Comparison of ENCODE assay signal across 11 mouse cellular contexts in the genomic region with DNA sequence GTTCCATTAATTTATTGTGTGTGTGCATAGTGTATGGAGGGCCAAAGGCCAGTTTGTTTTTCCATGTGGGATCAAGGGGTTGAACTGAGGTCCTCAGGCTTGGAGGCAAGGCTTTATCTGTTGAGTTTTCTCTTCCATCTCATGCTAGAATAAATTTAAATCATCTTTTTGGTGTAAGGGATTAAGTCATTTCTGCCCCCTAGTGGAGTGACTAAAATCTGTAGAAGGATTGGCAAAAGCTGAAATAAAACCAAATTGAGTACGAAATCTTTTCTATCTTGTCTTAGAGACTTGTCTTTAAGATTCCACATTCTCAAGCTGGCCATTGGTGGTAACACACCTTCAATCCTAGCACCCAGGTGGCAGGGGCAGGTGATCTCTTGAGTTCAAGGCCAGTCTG. TPM values are rescaled to one million over a fixed set of nuclear protein-coding genes. Genes with fewer than 3 reads are reported as not detected.
DNase-seq lines count a peak whose midpoint lies in the region; ATAC-seq and TF ChIP-seq lines count a peak whose summit lies in the region.
"Had no signal": no experiment of that assay in that cellular context is flagged by ENCODE, and none has a peak within 500 bp of the region (broad histone marks: within the 10 kb centered on the region; RNA-seq: fewer than 3 reads in every experiment).

No protein-coding gene starts in this region.

- no peak overlapping the region for H3K4me2 ChIP-seq in liver, postnatal 0 days (ENCODE audit: low read depth, low read length)
- H3K4me2 ChIP-seq in liver, embryonic 11.5 days = no peak overlapping the region
- H3K4me2 ChIP-seq: embryonic facial prominence, embryonic 12.5 days; midbrain, embryonic 13.5 days had no signal

- peak; percentile 36 for DNase-seq in gastrocnemius, adult 18-20 months (ENCODE audit: low spot score)
- no peak for DNase-seq in gastrocnemius, postnatal 4 days (ENCODE audit: low spot score in 2 of 2)
- DNase-seq in liver, postnatal 0 days = no peak
- DNase-seq in liver, embryonic 11.5 days (ENCODE audit: low spot score) = no peak
- peak; percentile 61 for DNase-seq in naive thymus-derived CD4-positive, alpha-beta T cell, adult 2 months (ENCODE audit: low read depth)
- no peak for DNase-seq in right cerebral cortex, adult 2 months (ENCODE audit: low spot score in 2 of 2)
- DNase-seq in neural tube, embryonic 10.5 days (ENCODE audit: extremely low spot score, low spot score) = no peak
- DNase-seq: kidney, postnatal 4 days had no signal

- H3K27me3 ChIP-seq in liver, postnatal 0 days (ENCODE audit: insufficient read depth, low read length) = no peaks in the 10 kb centered on the region
- H3K27me3 ChIP-seq in liver, embryonic 11.5 days (replicated peaks; ENCODE audit: control insufficient read depth, insufficient read depth, low read length) = no peaks in the 10 kb centered on the region
- H3K27me3 ChIP-seq in ES-Bruce4 (ENCODE audit: control insufficient read depth, insufficient read depth, low read length, poor library complexity, severe bottlenecking) = no peaks in the 10 kb centered on the region; the same call in 1 of the 2 replicates
- H3K27me3 ChIP-seq: embryonic facial prominence, embryonic 12.5 days; midbrain, embryonic 13.5 days had no signal

- no peak overlapping the region for H3K27ac ChIP-seq in liver, postnatal 0 days (ENCODE audit: low read depth)
- no peak overlapping the region for H3K27ac ChIP-seq in liver, embryonic 11.5 days (ENCODE audit: low read depth, low read length)
- no peak overlapping the region for H3K27ac ChIP-seq in ES-Bruce4 (ENCODE audit: insufficient read depth, low read length)
- H3K27ac ChIP-seq: embryonic facial prominence, embryonic 12.5 days; midbrain, embryonic 13.5 days had no signal

- H3K36me3 ChIP-seq in liver, postnatal 0 days (replicated peaks; ENCODE audit: insufficient read depth, low read length) = peaks cover 9% of the 10 kb centered on the region; the same call in 1 of the 2 replicates
- H3K36me3 ChIP-seq in liver, embryonic 11.5 days (ENCODE audit: control insufficient read depth, insufficient read depth, low read length) = peaks cover 6% of the 10 kb centered on the region; the same call in 1 of the 2 replicates
- peaks cover 14% of the 10 kb centered on the region for H3K36me3 ChIP-seq in ES-Bruce4 (ENCODE audit: control insufficient read depth, insufficient read depth, low read length, poor library complexity, severe bottlenecking)

- H3K4me3 ChIP-seq in liver, postnatal 0 days (ENCODE audit: low read depth, low read length) = no peak overlapping the region
- H3K4me3 ChIP-seq in liver, embryonic 11.5 days (ENCODE audit: low read depth, low read length) = no peak overlapping the region
- no peak overlapping the region for H3K4me3 ChIP-seq in ES-Bruce4 (ENCODE audit: low read depth, low read length)
- H3K4me3 ChIP-seq: embryonic facial prominence, embryonic 12.5 days; midbrain, embryonic 13.5 days had no signal

- no peak overlapping the region; the same call in 1 of the 2 replicates for H3K9ac ChIP-seq in liver, postnatal 0 days (replicated peaks)
- H3K9ac ChIP-seq in liver, embryonic 11.5 days (ENCODE audit: low read depth, low read length) = no peak overlapping the region
- H3K9ac ChIP-seq in ES-Bruce4 (ENCODE audit: low read depth, poor library complexity, severe bottlenecking) = 0 out of 2 replicates have a peak overlapping the region, but pooled peaks have one; percentile 38
- H3K9ac ChIP-seq: embryonic facial prominence, embryonic 12.5 days; midbrain, embryonic 13.5 days had no signal

- ATAC-seq in liver, postnatal 0 days = no peak
- ATAC-seq in liver, embryonic 11.5 days (replicated peaks; ENCODE audit: low FRiP score) = no peak
- ATAC-seq: midbrain, embryonic 13.5 days had no signal

- WGBS in liver, postnatal 0 days (ENCODE audit: insufficient replicate concordance) = 52% methylated on average over 1 of the region's 1 CpGs
- 84% methylated on average over 1 of the region's 1 CpGs for WGBS in liver, embryonic 11.5 days

- peak; percentile 58 for TF ChIP-seq CTCF in liver, postnatal 0 days (IDR thresholded peaks at IDR 0.05; ENCODE audit: low read depth)
- TF ChIP-seq CTCF in ES-Bruce4 (IDR thresholded peaks at IDR 0.05; ENCODE audit: low read depth, low read length) = peak; percentile 6

- TF ChIP-seq EP300 in liver, postnatal 0 days (IDR thresholded peaks at IDR 0.05; ENCODE audit: low read depth) = no peak
- no peak for TF ChIP-seq EP300 in ES-Bruce4 (IDR thresholded peaks at IDR 0.05; ENCODE audit: insufficient read depth, low read depth, low read length)

- H3K9me3 ChIP-seq in liver, postnatal 0 days (ENCODE audit: low read length) = no peaks in the 10 kb centered on the region
- no peaks in the 10 kb centered on the region for H3K9me3 ChIP-seq in liver, embryonic 11.5 days (ENCODE audit: control insufficient read depth, low read length)
- no peaks in the 10 kb centered on the region for H3K9me3 ChIP-seq in ES-Bruce4 (replicated peaks; ENCODE audit: control insufficient read depth, insufficient read depth, low read length, poor library complexity, severe bottlenecking)
- H3K9me3 ChIP-seq: embryonic facial prominence, embryonic 12.5 days; midbrain, embryonic 13.5 days had no signal

- TF ChIP-seq POLR2A in ES-Bruce4 (IDR thresholded peaks at IDR 0.05; ENCODE audit: insufficient read depth, low read length) = no peak

- peaks cover 29% of the 10 kb centered on the region for H3K4me1 ChIP-seq in liver, postnatal 0 days (ENCODE audit: insufficient read depth)
- peaks cover 39% of the 10 kb centered on the region for H3K4me1 ChIP-seq in liver, embryonic 11.5 days (replicated peaks; ENCODE audit: control insufficient read depth, insufficient read depth, low read length)
- H3K4me1 ChIP-seq in ES-Bruce4 (ENCODE audit: control insufficient read depth, insufficient read depth, low read length) = peaks cover 2% of the 10 kb centered on the region

RNA-seq across cellular contexts. Expression of gene Oaz2, which starts 15.2 kb away (rescaled TPM):
- 100 to 1,000 TPM; 223 to 247 TPM for total RNA-seq in gastrocnemius, adult 18-20 months (2021)
- 100 to 1,000 TPM; 232 to 238 TPM for total RNA-seq in gastrocnemius, postnatal 4 days (2021)
- 50.9 and 52.8 TPM in 2 replicates for polyA plus RNA-seq in liver, postnatal 0 days (2015; fragmentation: Nextera tagmentation; extraction: Ambion mirVana)
- 119 and 123 TPM in 2 replicates for polyA plus RNA-seq in liver, embryonic 11.5 days (2014; fragmentation: Nextera tagmentation; extraction: Ambion mirVana)
- 69.0 and 81.5 TPM in 2 replicates for polyA plus RNA-seq in ES-Bruce4 (2011; ENCODE audit: insufficient read depth, insufficient read length, low read depth, missing spikeins)

RNA-seq across cellular contexts. Expression of gene Rbpms2, which starts 53.5 kb away (rescaled TPM):
- 1 to 10 TPM; 1.5 to 2.3 TPM for total RNA-seq in gastrocnemius, adult 18-20 months (2021)
- total RNA-seq in gastrocnemius, postnatal 4 days (2021) = 1 to 10 TPM; 5.1 to 5.6 TPM
- 23.5 and 26.1 TPM in 2 replicates for polyA plus RNA-seq in liver, postnatal 0 days (2015; fragmentation: Nextera tagmentation; extraction: Ambion mirVana)
- polyA plus RNA-seq in liver, embryonic 11.5 days (2014; fragmentation: Nextera tagmentation; extraction: Ambion mirVana) = 34.8 and 36.5 TPM in 2 replicates
- polyA plus RNA-seq in ES-Bruce4 (2011; ENCODE audit: insufficient read depth, insufficient read length, low read depth, missing spikeins) = 162 and 174 TPM in 2 replicates

Comparison
In these comparisons a context has a peak if more than half of its experiments do, and no peak if none do; other contexts are left out.
1. DNase-seq: peak in gastrocnemius, adult 18-20 months (single experiment) and naive thymus-derived CD4-positive, alpha-beta T cell, adult 2 months (single experiment); none in gastrocnemius, postnatal 4 days (0 of 2), liver, postnatal 0 days (single experiment), liver, embryonic 11.5 days (single experiment), right cerebral cortex, adult 2 months (0 of 2) and neural tube, embryonic 10.5 days (single experiment).